Mouse (Mus musculus): ENCODE data around the gene Ubr3. TPM values are rescaled to one million over a fixed set of nuclear protein-coding genes. Genes with fewer than 3 reads are reported as not detected.

Ubr3 gene
- total and polyA plus RNA-seq, 3 experiments: 10.1 to 188 (median 25.3) TPM

GRCm38 (mm10) chr2:69849215-69849614 lies 47.8 kb upstream of the Ubr3 start:
- H3K27me3 ChIP-seq (ENCODE audit: control insufficient read depth in 1 of 2, insufficient read depth in 2 of 2, low read length in 2 of 2): no peaks in the 10 kb centered on the region
- TF ChIP-seq ZC3H11A (IDR thresholded peaks at IDR 0.05; ENCODE audit: low read depth, low read length) (no peak), GABPA (IDR thresholded peaks at IDR 0.05; ENCODE audit: low read depth, low read length) (no peak), USF1 (IDR thresholded peaks at IDR 0.05; ENCODE audit: low read depth, low read length) (no peak), CTCF (IDR thresholded peaks at IDR 0.05 in 2 of 3, conservative IDR thresholded peaks at IDR 0.05 in 1 of 3; ENCODE audit: control insufficient read depth in 1 of 3, insufficient read depth in 1 of 3, low read depth in 2 of 3, low read length in 3 of 3, poor library complexity in 1 of 3, severe bottlenecking in 1 of 3) (no peak), KAT2A (conservative IDR thresholded peaks at IDR 0.05; ENCODE audit: low read depth, low read length) (no peak), NELFE (IDR thresholded peaks at IDR 0.05; ENCODE audit: low read depth, low read length) (no peak), ZKSCAN1 (IDR thresholded peaks at IDR 0.05; ENCODE audit: low read depth, low read length) (no peak)
- H3K27ac ChIP-seq (ENCODE audit: control insufficient read depth, low read depth, low read length): no peak overlapping the region
- no peak overlapping the region for H3K4me3 ChIP-seq (ENCODE audit: control insufficient read depth in 1 of 2, insufficient read depth in 1 of 2, low read depth in 2 of 2, low read length in 2 of 2)
- H3K79me2 ChIP-seq (ENCODE audit: control insufficient read depth, insufficient read depth, low read length, poor library complexity): no peaks in the 10 kb centered on the region
- H3K9me3 ChIP-seq (replicated peaks; ENCODE audit: insufficient read depth, low read length): no peaks in the 10 kb centered on the region
- DNase-seq (ENCODE audit: low read depth, low spot score): no peak
- no peaks in the 10 kb centered on the region for H3K36me3 ChIP-seq (ENCODE audit: control insufficient read depth in 1 of 2, insufficient read depth in 2 of 2, low read length in 2 of 2)
- H3K9ac ChIP-seq (ENCODE audit: control insufficient read depth, low read depth, low read length, poor library complexity, severe bottlenecking): no peak overlapping the region
- no peaks in the 10 kb centered on the region for H3K4me1 ChIP-seq (ENCODE audit: control insufficient read depth in 1 of 2, insufficient read depth in 2 of 2, low read length in 2 of 2)

GRCm38 (mm10) chr2:69851427-69852058 lies 45.5 kb upstream of the Ubr3 start:
- DNase-seq (ENCODE audit: low read depth, low spot score): peak; percentile 49
- TF ChIP-seq MAFK (IDR thresholded peaks at IDR 0.05; ENCODE audit: borderline replicate concordance, low read depth, low read length) (no peak), GATA1 (IDR thresholded peaks at IDR 0.05; ENCODE audit: low read depth, low read length) (peak; percentile 41; the same call in 1 of the 2 replicates), TCF12 (IDR thresholded peaks at IDR 0.05; ENCODE audit: low read depth, low read length) (no peak), KAT2A (conservative IDR thresholded peaks at IDR 0.05; ENCODE audit: low read depth, low read length) (no peak), SIN3A (IDR thresholded peaks at IDR 0.05; ENCODE audit: low read length) (no peak), SMC3 (IDR thresholded peaks at IDR 0.05; ENCODE audit: low read depth, low read length) (peak; percentile 45), CTCF (IDR thresholded peaks at IDR 0.05 in 2 of 3, conservative IDR thresholded peaks at IDR 0.05 in 1 of 3; ENCODE audit: control insufficient read depth in 1 of 3, insufficient read depth in 1 of 3, low read depth in 2 of 3, low read length in 3 of 3, poor library complexity in 1 of 3, severe bottlenecking in 1 of 3) (peak; percentile 20 to 52 (median 44); a peak in 4 of 6 replicates), E2F4 (IDR thresholded peaks at IDR 0.05; ENCODE audit: borderline replicate concordance, low read depth, low read length) (no peak), POLR2AphosphoS5 (IDR thresholded peaks at IDR 0.05; ENCODE audit: borderline replicate concordance, low read depth, low read length) (no peak), RCOR1 (IDR thresholded peaks at IDR 0.05; ENCODE audit: low read depth, low read length) (no peak), RAD21 (IDR thresholded peaks at IDR 0.05; ENCODE audit: low read depth, low read length) (peak; percentile 23), ZC3H11A (IDR thresholded peaks at IDR 0.05; ENCODE audit: low read depth, low read length) (no peak)
- Histone ChIP-seq H3K79me2 (ENCODE audit: control insufficient read depth, insufficient read depth, low read length, poor library complexity) (no peaks in the 10 kb centered on the region), H3K27ac (ENCODE audit: control insufficient read depth, low read depth, low read length) (no peak overlapping the region), H3K4me1 (ENCODE audit: control insufficient read depth in 1 of 2, insufficient read depth in 2 of 2, low read length in 2 of 2) (peaks cover 5 to 7% of the 10 kb centered on the region in 2 experiments), H3K4me3 (ENCODE audit: control insufficient read depth in 1 of 2, insufficient read depth in 1 of 2, low read depth in 2 of 2, low read length in 2 of 2) (no peak overlapping the region), H3K27me3 (ENCODE audit: control insufficient read depth in 1 of 2, insufficient read depth in 2 of 2, low read length in 2 of 2) (no peaks in the 10 kb centered on the region), H3K36me3 (ENCODE audit: control insufficient read depth in 1 of 2, insufficient read depth in 2 of 2, low read length in 2 of 2) (peaks cover 0 to 8% of the 10 kb centered on the region in 2 experiments; a peak in 2 of 4 replicates), H3K9ac (ENCODE audit: control insufficient read depth, low read depth, low read length, poor library complexity, severe bottlenecking) (no peak overlapping the region), H3K9me3 (replicated peaks; ENCODE audit: insufficient read depth, low read length) (no peaks in the 10 kb centered on the region)
